18 mouse cellular contexts compared by ENCODE assay signal in genomic region chr13:5306688-5307087, GRCm38 (mm10).
"Had no signal": no experiment of that assay in that cellular context is flagged by ENCODE, and none has a peak within 500 bp of the region (broad histone marks: within the 10 kb centered on the region; RNA-seq: fewer than 3 reads in every experiment).

No protein-coding gene starts in this region.

- H3K27ac ChIP-seq: kidney, postnatal 0 days; left cerebral cortex, adult 2 months; liver, embryonic 13.5 days; neural tube, embryonic 12.5 days; neural tube, embryonic 15.5 days had no signal

- ATAC-seq: intestine, postnatal 0 days had no signal

- DNase-seq: kidney, adult 2 months; kidney, postnatal 25 days; layer of hippocampus, postnatal 36 days; liver, embryonic 13.5 days; lung, adult 2 months; lung, postnatal 14 days; midbrain, embryonic 14.5 days; retina, postnatal 1 day; right cerebral cortex, postnatal 25 days; spleen, adult 18-20 months; thymus, adult 18-20 months; thymus, postnatal 36 days had no signal

- H3K9me3 ChIP-seq: liver, embryonic 13.5 days; neural tube, embryonic 12.5 days; neural tube, embryonic 15.5 days had no signal

- H3K9ac ChIP-seq: liver, embryonic 13.5 days; neural tube, embryonic 12.5 days; neural tube, embryonic 15.5 days had no signal

- H3K27me3 ChIP-seq: liver, embryonic 13.5 days; neural tube, embryonic 12.5 days; neural tube, embryonic 15.5 days had no signal

- H3K36me3 ChIP-seq: liver, embryonic 13.5 days; neural tube, embryonic 12.5 days; neural tube, embryonic 15.5 days had no signal

- H3K4me2 ChIP-seq: liver, embryonic 13.5 days; midbrain, embryonic 11.5 days; neural tube, embryonic 12.5 days; neural tube, embryonic 15.5 days had no signal

- H3K4me1 ChIP-seq: liver, embryonic 13.5 days; neural tube, embryonic 12.5 days; neural tube, embryonic 15.5 days had no signal

- H3K4me3 ChIP-seq: left cerebral cortex, adult 2 months; liver, embryonic 13.5 days; neural tube, embryonic 12.5 days; neural tube, embryonic 15.5 days had no signal
